Mouse (Mus musculus): ENCODE measurements around the gene Ikbip. TPM values are rescaled to one million over a fixed set of nuclear protein-coding genes. Genes with fewer than 3 reads are reported as not detected.

The Ikbip gene
- 35.8 TPM for polyA plus RNA-seq (2014; fragmentation: Illumina TruSeq; extraction: RNeasy Lipid Tissue Mini Kit (QIAGEN cat#74804); ENCODE audit: low read depth, low replicate concordance)

GRCm38 (mm10) chr10:91082550-91083392 is at the start of gene Ikbip, which contains the start of gene Apaf1:
Gene Ikbip (plus strand): TSS chr10:91082940.
Gene Apaf1 (minus strand): TSS chr10:91082770.

GRCm38 (mm10) chr10:91123828-91124822 is 41.4 kb downstream of the Ikbip start, which contains the start of gene Slc25a3:
Gene Slc25a3 (minus strand): TSS chr10:91124059.

Other genes starting within 250 kb of the Ikbip start
- gene Apaf1, start 170 bp upstream of the Ikbip start, polyA plus RNA-seq (2014; fragmentation: Illumina TruSeq; extraction: RNeasy Lipid Tissue Mini Kit (QIAGEN cat#74804); ENCODE audit: low read depth, low replicate concordance), result 5.7 TPM
- 349 TPM for gene Slc25a3, start 41.1 kb downstream of the Ikbip start, polyA plus RNA-seq (2014; fragmentation: Illumina TruSeq; extraction: RNeasy Lipid Tissue Mini Kit (QIAGEN cat#74804); ENCODE audit: low read depth, low replicate concordance)
- 57.0 TPM for gene Tmpo, start 98.4 kb downstream of the Ikbip start, polyA plus RNA-seq (2014; fragmentation: Illumina TruSeq; extraction: RNeasy Lipid Tissue Mini Kit (QIAGEN cat#74804); ENCODE audit: low read depth, low replicate concordance)

All from adipose tissue, adult 10 weeks (tissue).